Mouse (Mus musculus): Measurements from ENCODE around the gene Src.

- no peak for TF ChIP-seq POLR2A (IDR thresholded peaks at IDR 0.05; ENCODE audit: control insufficient read depth, extremely low read depth, insufficient read depth, low read length, poor library complexity)
- no peak for TF ChIP-seq CTCF (IDR thresholded peaks at IDR 0.05; ENCODE audit: borderline replicate concordance, control insufficient read depth, extremely low read depth, insufficient read depth, low read length, poor library complexity)
Measured at GRCm38 (mm10) chr2:157395371-157395770, 22.9 kb upstream of the Src start.
